In genomic region chr3:34624721-34625270, GRCm38 (mm10) we compare ENCODE assay signal across 30 mouse cellular contexts. TPM values are rescaled to one million over a fixed set of nuclear protein-coding genes. Genes with fewer than 3 reads are reported as not detected.
"Had no signal": no experiment of that assay in that cellular context is flagged by ENCODE, and none has a peak within 500 bp of the region (broad histone marks: within the 10 kb centered on the region; RNA-seq: fewer than 3 reads in every experiment).

No protein-coding gene starts in this region.

- H3K27me3 ChIP-seq: embryonic facial prominence, embryonic 12.5 days; embryonic facial prominence, embryonic 13.5 days; embryonic facial prominence, embryonic 15.5 days; forebrain, embryonic 12.5 days; forebrain, embryonic 13.5 days; forebrain, embryonic 15.5 days had no signal

- ATAC-seq: forebrain, embryonic 13.5 days; forebrain, embryonic 14.5 days; forebrain, embryonic 15.5 days; forebrain, embryonic 16.5 days; forebrain, postnatal 0 days had no signal

- H3K36me3 ChIP-seq: embryonic facial prominence, embryonic 10.5 days; embryonic facial prominence, embryonic 12.5 days; embryonic facial prominence, embryonic 13.5 days; embryonic facial prominence, embryonic 15.5 days; forebrain, embryonic 15.5 days; heart, embryonic 10.5 days had no signal

- H3K9me3 ChIP-seq: embryonic facial prominence, embryonic 10.5 days; embryonic facial prominence, embryonic 12.5 days; embryonic facial prominence, embryonic 15.5 days; forebrain, embryonic 12.5 days; forebrain, embryonic 13.5 days; forebrain, embryonic 15.5 days; heart, embryonic 10.5 days had no signal

- H3K9ac ChIP-seq: embryonic facial prominence, embryonic 12.5 days; embryonic facial prominence, embryonic 13.5 days; embryonic facial prominence, embryonic 15.5 days; forebrain, embryonic 12.5 days; forebrain, embryonic 13.5 days; forebrain, embryonic 15.5 days; forebrain, postnatal 0 days had no signal

- H3K4me3 ChIP-seq: embryonic facial prominence, embryonic 10.5 days; embryonic facial prominence, embryonic 12.5 days; embryonic facial prominence, embryonic 13.5 days; embryonic facial prominence, embryonic 15.5 days; erythroblast, embryonic 14.5 days; forebrain, embryonic 10.5 days; forebrain, embryonic 12.5 days; forebrain, embryonic 13.5 days; forebrain, embryonic 15.5 days; gastrocnemius, adult 2 months; heart, adult 2 months; heart, embryonic 10.5 days had no signal

- H3K4me1 ChIP-seq: embryonic facial prominence, embryonic 12.5 days; embryonic facial prominence, embryonic 13.5 days; embryonic facial prominence, embryonic 15.5 days; heart, embryonic 10.5 days had no signal

- H3K4me2 ChIP-seq: embryonic facial prominence, embryonic 12.5 days; embryonic facial prominence, embryonic 13.5 days; embryonic facial prominence, embryonic 15.5 days; forebrain, embryonic 12.5 days; forebrain, embryonic 13.5 days; forebrain, embryonic 15.5 days had no signal

- H3K27ac ChIP-seq: embryonic facial prominence, embryonic 10.5 days; embryonic facial prominence, embryonic 12.5 days; embryonic facial prominence, embryonic 13.5 days; embryonic facial prominence, embryonic 15.5 days; forebrain, embryonic 10.5 days; forebrain, embryonic 12.5 days; forebrain, embryonic 13.5 days; forebrain, embryonic 15.5 days; gastrocnemius, adult 2 months; heart, adult 2 months; heart, embryonic 10.5 days had no signal

- DNase-seq: cerebellum, adult 9-11 months; cerebellum, postnatal 10 days; cerebellum, postnatal 14 days; cerebellum, postnatal 25 days; cerebellum, postnatal 36 days; embryo, embryonic 11 days; forebrain, postnatal 0 days; gastrocnemius, adult 2 months; gastrocnemius, postnatal 10 days; gastrocnemius, postnatal 14 days; gastrocnemius, postnatal 25 days; gastrocnemius, postnatal 36 days; heart, adult 18-20 months; heart, adult 2 months had no signal

RNA-seq across cellular contexts. Expression of gene Sox2, which starts 25.4 kb away (rescaled TPM):
- total RNA-seq: common myeloid progenitor, adult 5-6 weeks; gastrocnemius, adult 18-20 months; gastrocnemius, adult 2 months; gastrocnemius, postnatal 25 days; gastrocnemius, postnatal 36 days; granulocyte monocyte progenitor cell, adult 5-6 weeks; heart, adult 2 months had no signal
- polyA plus RNA-seq: erythroblast, embryonic 14.5 days; gonadal fat pad, adult 2 months had no signal
